Mouse (Mus musculus) erythroblast, embryonic 14.5 days (primary cell): ENCODE data around the gene Ehd4.

Source experiments
- GATA1 ChIP-seq: IDR thresholded peaks from 2 replicates; pipeline ENCODE4 v1.6.1; 2012; ENCODE audit warnings: low read length, inconsistent platforms, mixed read lengths
- TAL1 ChIP-seq: IDR thresholded peaks from 3 replicates; pipeline ENCODE4 v1.6.1; 2012; ENCODE audit warnings: low read length, inconsistent platforms, mixed read lengths

DNA sequence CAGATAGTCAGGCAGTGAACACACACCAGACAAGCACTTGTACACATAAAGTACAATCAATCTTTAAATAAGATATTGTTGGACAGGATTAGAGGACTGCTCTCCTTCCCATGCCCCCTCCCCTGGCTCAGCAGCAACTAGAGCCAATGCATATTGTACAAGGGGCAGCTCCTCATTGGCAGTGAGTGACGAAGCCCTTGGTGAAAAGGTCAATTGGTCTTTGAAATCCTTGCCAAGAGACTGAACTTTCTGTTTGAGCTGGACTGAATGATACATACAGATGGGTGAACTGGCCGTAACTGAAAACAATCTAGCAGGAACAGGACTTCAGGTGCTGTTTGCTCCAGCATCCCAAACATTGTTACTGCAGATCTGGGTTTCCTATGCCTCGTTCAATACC, 67.0 kb downstream of the Ehd4 start:
- TF ChIP-seq GATA1 (no peak), TAL1 (no peak)
